Mouse (Mus musculus): ENCODE data around the gene Efcab2. TPM values are rescaled to one million over a fixed set of nuclear protein-coding genes. Genes with fewer than 3 reads are reported as not detected.

Gene Efcab2
- polyA plus RNA-seq, 1 experiment from 2014 or later, result 5.1 TPM

- WGBS, result 2% methylated on average over 2 of the region's 2 CpGs
Observed at GRCm38 (mm10) chr1:178463712-178464111, 57.8 kb downstream of the Efcab2 start.

DNA sequence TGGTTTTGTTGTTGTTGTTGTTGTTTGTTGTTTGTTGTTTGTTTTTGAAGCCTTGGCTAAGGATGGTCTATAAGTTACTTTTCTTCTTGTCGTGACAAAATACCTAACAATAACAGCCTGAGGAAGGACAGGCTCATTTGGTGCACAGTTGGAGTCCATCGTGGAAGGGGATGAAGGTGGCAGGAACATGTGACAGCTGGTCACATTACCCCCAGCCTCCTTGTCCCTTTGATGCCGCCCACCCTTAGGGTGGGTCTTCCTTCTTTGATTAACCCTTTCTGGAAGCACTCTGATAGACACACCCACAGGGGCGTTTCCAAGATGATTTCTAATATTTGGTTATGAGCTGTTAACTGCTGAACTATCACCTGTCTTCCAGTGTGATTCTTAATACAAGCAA lies 58.3 kb downstream of the Efcab2 start:
- peak; percentile 27; the same call in 1 of the 2 replicates for ATAC-seq (ENCODE audit: low FRiP score, low TSS enrichment)
- 36% methylated on average over 4 of the region's 4 CpGs for WGBS

More at GRCm38 (mm10) chr1:178463712-178464111, 57.8 kb downstream of the Efcab2 start:
- no peak overlapping the region for H3K4me2 ChIP-seq (replicated peaks; ENCODE audit: low read depth, low read length)
- 0 out of 2 replicates have a peak, but pooled peaks cover 3% of the 10 kb centered on the region for H3K9me3 ChIP-seq (ENCODE audit: low read length)
- no peak overlapping the region for H3K4me3 ChIP-seq (ENCODE audit: low read length)
- no peaks in the 10 kb centered on the region for H3K27me3 ChIP-seq (ENCODE audit: insufficient read depth, low read length)
- H3K27ac ChIP-seq (ENCODE audit: low read length), result no peak overlapping the region
- H3K4me1 ChIP-seq (ENCODE audit: insufficient read depth, low read length), result no peaks in the 10 kb centered on the region
- ATAC-seq (ENCODE audit: low FRiP score, low TSS enrichment), result peak; percentile 97
- no peak overlapping the region for H3K9ac ChIP-seq (replicated peaks; ENCODE audit: low read length)
- H3K36me3 ChIP-seq (ENCODE audit: insufficient read depth, low read length), result no peaks in the 10 kb centered on the region

GRCm38 (mm10) chr1:178467594-178467993 lies 61.7 kb downstream of the Efcab2 start:
- H3K4me3 ChIP-seq (ENCODE audit: low read length), result no peak overlapping the region
- H3K9me3 ChIP-seq (ENCODE audit: low read length), result no peaks in the 10 kb centered on the region
- H3K4me1 ChIP-seq (ENCODE audit: insufficient read depth, low read length), result no peaks in the 10 kb centered on the region
- 67% methylated on average over 6 of the region's 6 CpGs for WGBS
- no peaks in the 10 kb centered on the region for H3K36me3 ChIP-seq (ENCODE audit: insufficient read depth, low read length)
- H3K27ac ChIP-seq (ENCODE audit: low read length), result no peak overlapping the region
- no peak overlapping the region for H3K9ac ChIP-seq (replicated peaks; ENCODE audit: low read length)
- no peaks in the 10 kb centered on the region for H3K27me3 ChIP-seq (ENCODE audit: insufficient read depth, low read length)
- no peak for ATAC-seq (ENCODE audit: low FRiP score, low TSS enrichment)
- no peak overlapping the region for H3K4me2 ChIP-seq (replicated peaks; ENCODE audit: low read depth, low read length)

More for the DNA sequence above, 58.3 kb downstream of the Efcab2 start:
- no peak overlapping the region for H3K9ac ChIP-seq (replicated peaks; ENCODE audit: low read length)
- no peaks in the 10 kb centered on the region for H3K4me1 ChIP-seq (ENCODE audit: insufficient read depth, low read length)
- no peak overlapping the region for H3K27ac ChIP-seq (ENCODE audit: low read length)
- no peaks in the 10 kb centered on the region for H3K36me3 ChIP-seq (ENCODE audit: insufficient read depth, low read length)
- no peak overlapping the region for H3K4me3 ChIP-seq (ENCODE audit: low read length)
- no peaks in the 10 kb centered on the region for H3K27me3 ChIP-seq (ENCODE audit: insufficient read depth, low read length)
- H3K4me2 ChIP-seq (replicated peaks; ENCODE audit: low read depth, low read length), result no peak overlapping the region
- 0 out of 2 replicates have a peak, but pooled peaks cover 3% of the 10 kb centered on the region for H3K9me3 ChIP-seq (ENCODE audit: low read length)

DNA sequence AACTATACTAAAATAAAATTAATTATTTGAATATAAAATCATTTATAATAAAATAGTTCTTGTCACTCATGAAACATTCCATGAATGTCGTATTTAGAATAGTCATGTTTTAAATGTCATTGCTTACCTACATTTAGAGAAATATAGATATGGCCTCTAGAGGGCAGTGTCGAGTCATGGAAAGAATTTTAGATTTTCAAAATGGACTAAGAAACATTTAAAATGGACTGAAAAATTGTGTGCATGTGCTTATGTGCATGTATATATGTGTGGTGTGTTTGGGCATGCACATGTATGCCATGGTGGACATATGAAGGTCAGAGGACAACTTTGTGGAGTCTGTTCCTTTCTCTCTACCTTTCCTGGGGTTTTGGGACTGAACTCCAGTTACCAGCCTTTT lies 62.4 kb downstream of the Efcab2 start:
- 4% methylated on average over 2 of the region's 2 CpGs for WGBS
- H3K4me1 ChIP-seq (ENCODE audit: insufficient read depth, low read length), result no peaks in the 10 kb centered on the region
- H3K9ac ChIP-seq (replicated peaks; ENCODE audit: low read length), result no peak overlapping the region
- no peaks in the 10 kb centered on the region for H3K27me3 ChIP-seq (ENCODE audit: insufficient read depth, low read length)
- H3K36me3 ChIP-seq (ENCODE audit: insufficient read depth, low read length), result no peaks in the 10 kb centered on the region
- ATAC-seq (ENCODE audit: low FRiP score, low TSS enrichment), result no peak
- no peak overlapping the region for H3K4me3 ChIP-seq (ENCODE audit: low read length)
- H3K27ac ChIP-seq (ENCODE audit: low read length), result no peak overlapping the region
- no peaks in the 10 kb centered on the region for H3K9me3 ChIP-seq (ENCODE audit: low read length)
- H3K4me2 ChIP-seq (replicated peaks; ENCODE audit: low read depth, low read length), result no peak overlapping the region

GRCm38 (mm10) chr1:178483854-178484253 lies 78.0 kb downstream of the Efcab2 start:
- no peaks in the 10 kb centered on the region for H3K36me3 ChIP-seq (ENCODE audit: insufficient read depth, low read length)
- no peaks in the 10 kb centered on the region for H3K9me3 ChIP-seq (ENCODE audit: low read length)
- H3K9ac ChIP-seq (replicated peaks; ENCODE audit: low read length), result no peak overlapping the region
- no peak overlapping the region for H3K27ac ChIP-seq (ENCODE audit: low read length)
- H3K27me3 ChIP-seq (ENCODE audit: insufficient read depth, low read length), result no peaks in the 10 kb centered on the region
- no peak overlapping the region for H3K4me2 ChIP-seq (replicated peaks; ENCODE audit: low read depth, low read length)
- H3K4me1 ChIP-seq (ENCODE audit: insufficient read depth, low read length), result no peaks in the 10 kb centered on the region
- no peak overlapping the region for H3K4me3 ChIP-seq (ENCODE audit: low read length)
- no peak for ATAC-seq (ENCODE audit: low FRiP score, low TSS enrichment)

GRCm38 (mm10) chr1:178485138-178485867 lies 79.4 kb downstream of the Efcab2 start:
- 80% methylated on average over 5 of the region's 5 CpGs for WGBS

GRCm38 (mm10) chr1:178485868-178486220 lies 80.0 kb downstream of the Efcab2 start:
- Histone ChIP-seq H3K4me3 (ENCODE audit: low read length) (no peak overlapping the region), H3K9ac (replicated peaks; ENCODE audit: low read length) (no peak overlapping the region), H3K4me1 (ENCODE audit: insufficient read depth, low read length) (no peaks in the 10 kb centered on the region), H3K9me3 (ENCODE audit: low read length) (no peaks in the 10 kb centered on the region), H3K36me3 (ENCODE audit: insufficient read depth, low read length) (no peaks in the 10 kb centered on the region), H3K27me3 (ENCODE audit: insufficient read depth, low read length) (no peaks in the 10 kb centered on the region), H3K4me2 (replicated peaks; ENCODE audit: low read depth, low read length) (no peak overlapping the region), H3K27ac (ENCODE audit: low read length) (no peak overlapping the region)
- ATAC-seq (ENCODE audit: low FRiP score, low TSS enrichment), result no peak
- WGBS, result 51% methylated on average over 5 of the region's 5 CpGs

More at GRCm38 (mm10) chr1:178485138-178485867, 79.4 kb downstream of the Efcab2 start:
- ATAC-seq (ENCODE audit: low FRiP score, low TSS enrichment), result no peak
- no peak overlapping the region for H3K9ac ChIP-seq (replicated peaks; ENCODE audit: low read length)
- H3K27ac ChIP-seq (ENCODE audit: low read length), result no peak overlapping the region
- H3K9me3 ChIP-seq (ENCODE audit: low read length), result no peaks in the 10 kb centered on the region
- H3K4me3 ChIP-seq (ENCODE audit: low read length), result no peak overlapping the region
- no peak overlapping the region for H3K4me2 ChIP-seq (replicated peaks; ENCODE audit: low read depth, low read length)
- H3K27me3 ChIP-seq (ENCODE audit: insufficient read depth, low read length), result no peaks in the 10 kb centered on the region
- H3K36me3 ChIP-seq (ENCODE audit: insufficient read depth, low read length), result no peaks in the 10 kb centered on the region
- H3K4me1 ChIP-seq (ENCODE audit: insufficient read depth, low read length), result no peaks in the 10 kb centered on the region

DNA sequence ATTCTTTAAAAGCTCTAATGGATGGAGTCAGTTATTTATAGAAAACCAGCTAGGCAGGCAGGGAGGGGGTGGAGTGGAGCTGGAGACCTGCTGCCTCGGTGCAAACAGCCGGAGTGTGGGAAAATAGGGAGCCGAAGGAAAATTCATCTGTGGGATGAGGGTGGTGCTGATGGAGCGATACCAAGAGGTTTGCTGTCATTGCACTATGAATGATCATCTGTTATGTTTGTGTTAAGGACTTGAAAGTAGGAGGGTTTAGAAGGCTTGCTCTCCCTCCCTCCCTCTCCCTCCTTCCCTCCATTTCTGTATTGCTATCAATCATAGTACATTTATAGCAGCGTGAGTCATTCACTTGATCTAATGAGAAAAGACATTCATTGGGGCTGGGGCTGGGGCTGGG lies 80.9 kb downstream of the Efcab2 start:
- Histone ChIP-seq H3K9me3 (ENCODE audit: low read length) (no peaks in the 10 kb centered on the region), H3K36me3 (ENCODE audit: insufficient read depth, low read length) (no peaks in the 10 kb centered on the region), H3K4me2 (replicated peaks; ENCODE audit: low read depth, low read length) (no peak overlapping the region), H3K4me1 (ENCODE audit: insufficient read depth, low read length) (no peaks in the 10 kb centered on the region), H3K4me3 (ENCODE audit: low read length) (no peak overlapping the region), H3K27me3 (ENCODE audit: insufficient read depth, low read length) (no peaks in the 10 kb centered on the region), H3K9ac (replicated peaks; ENCODE audit: low read length) (no peak overlapping the region), H3K27ac (ENCODE audit: low read length) (no peak overlapping the region)
- ATAC-seq (ENCODE audit: low FRiP score, low TSS enrichment), result no peak
- 67% methylated on average over 5 of the region's 5 CpGs for WGBS

DNA sequence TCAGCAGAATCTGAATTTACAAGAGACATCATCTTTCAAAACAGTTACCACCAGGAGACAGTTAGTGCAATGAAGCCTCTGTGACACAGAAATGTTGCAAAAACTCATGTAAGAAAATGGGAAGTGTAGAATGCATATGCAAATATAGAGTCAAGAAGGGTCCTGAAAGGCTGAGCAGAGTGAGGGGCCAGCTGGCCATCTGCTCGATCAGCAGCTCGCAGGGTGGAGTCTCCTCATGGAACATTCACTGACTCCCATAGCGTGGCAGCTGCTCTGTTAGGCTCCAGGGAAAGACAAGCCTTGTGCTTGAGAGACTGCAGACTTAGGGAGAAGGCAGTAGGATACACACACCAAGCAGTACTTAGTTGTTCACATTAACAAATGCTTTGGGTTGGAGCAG lies 83.2 kb downstream of the Efcab2 start:
- Histone ChIP-seq H3K4me3 (ENCODE audit: low read length) (no peak overlapping the region), H3K4me2 (replicated peaks; ENCODE audit: low read depth, low read length) (no peak overlapping the region), H3K9me3 (ENCODE audit: low read length) (no peaks in the 10 kb centered on the region), H3K27me3 (ENCODE audit: insufficient read depth, low read length) (no peaks in the 10 kb centered on the region), H3K36me3 (ENCODE audit: insufficient read depth, low read length) (no peaks in the 10 kb centered on the region), H3K27ac (ENCODE audit: low read length) (no peak overlapping the region), H3K9ac (replicated peaks; ENCODE audit: low read length) (no peak overlapping the region), H3K4me1 (ENCODE audit: insufficient read depth, low read length) (0 out of 2 replicates have a peak, but pooled peaks cover 3% of the 10 kb centered on the region)
- no peak for ATAC-seq (ENCODE audit: low FRiP score, low TSS enrichment)
- WGBS, result 17% methylated on average over 3 of the region's 3 CpGs

GRCm38 (mm10) chr1:178491733-178492132 lies 85.8 kb downstream of the Efcab2 start:
- no peaks in the 10 kb centered on the region for H3K9me3 ChIP-seq (ENCODE audit: low read length)
- no peak overlapping the region for H3K4me2 ChIP-seq (replicated peaks; ENCODE audit: low read depth, low read length)
- H3K36me3 ChIP-seq (ENCODE audit: insufficient read depth, low read length), result no peaks in the 10 kb centered on the region
- 89% methylated on average over 5 of the region's 5 CpGs for WGBS
- no peak overlapping the region for H3K4me3 ChIP-seq (ENCODE audit: low read length)
- 0 out of 2 replicates have a peak, but pooled peaks cover 3% of the 10 kb centered on the region for H3K4me1 ChIP-seq (ENCODE audit: insufficient read depth, low read length)
- H3K9ac ChIP-seq (replicated peaks; ENCODE audit: low read length), result no peak overlapping the region
- no peaks in the 10 kb centered on the region for H3K27me3 ChIP-seq (ENCODE audit: insufficient read depth, low read length)
- H3K27ac ChIP-seq (ENCODE audit: low read length), result no peak overlapping the region
- no peak for ATAC-seq (ENCODE audit: low FRiP score, low TSS enrichment)
